Mouse (Mus musculus) E14TG2a.4 (cell line): ENCODE data around the gene Lrrc8d.

Experiments
- CTCF ChIP-seq: conservative IDR thresholded peaks from 2 replicates; pipeline ENCODE4 v1.5.1; 2014; ENCODE audit warnings: low read length
- NANOG ChIP-seq: IDR thresholded peaks from 2 replicates; pipeline ENCODE4 v1.6.1; 2014; ENCODE audit warnings: borderline replicate concordance, low read length, mixed read lengths

- TF ChIP-seq CTCF: no peak
- TF ChIP-seq NANOG: no peak
These were observed 93.2 kb downstream of the Lrrc8d start for GRCm38 (mm10) chr5:105792853-105793547.
